Mouse (Mus musculus) liver (tissue): ENCODE data around the gene Sema4b.

Source experiments
- DNase-seq: peaks from one replicate; pipeline ENCODE4 v3.0.0-alpha.2; 2020; ENCODE audit warnings: mixed read lengths

Gene Sema4b

DNA sequence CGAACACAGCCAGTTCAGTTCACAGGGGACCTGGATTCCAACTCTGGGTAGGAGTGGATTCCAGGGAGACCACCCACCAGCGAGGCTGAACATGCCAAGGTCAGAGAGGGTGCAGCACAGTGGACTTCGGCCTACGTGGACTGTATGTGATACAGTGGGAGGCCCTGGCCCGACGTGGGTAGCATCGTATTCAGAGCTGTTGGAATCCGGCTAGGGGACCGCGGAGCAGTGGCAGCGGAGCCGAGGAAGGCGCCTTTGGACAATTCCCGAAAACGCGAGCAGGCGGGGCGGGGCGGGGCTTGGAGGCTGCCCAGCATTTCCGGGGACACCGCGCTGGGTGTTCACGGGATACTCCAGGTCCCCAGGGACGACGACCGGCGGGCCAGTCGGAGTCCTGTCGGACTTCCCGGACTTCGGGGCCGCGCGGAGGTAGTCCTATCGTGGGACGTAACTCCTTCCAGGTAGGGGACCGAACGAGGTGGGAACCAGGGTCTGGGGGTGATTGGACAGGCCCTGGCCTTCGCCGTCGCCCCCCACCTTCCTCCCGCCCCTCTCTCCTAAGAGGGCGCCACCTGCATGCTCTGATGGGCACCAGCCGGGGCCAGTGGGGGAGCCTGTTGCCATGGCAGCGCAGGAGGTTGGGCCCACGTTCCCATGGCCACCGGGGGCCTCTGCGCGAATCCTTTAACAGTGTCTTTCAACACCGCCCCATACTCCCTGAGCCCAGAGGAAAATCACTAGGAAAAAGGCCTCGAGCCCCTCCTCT is at the start of gene Sema4b:
Gene Sema4b, plus strand, starts transcription at position 311 of the 766 bp plus-strand sequence.
- peak; percentile 90 for DNase-seq

DNA sequence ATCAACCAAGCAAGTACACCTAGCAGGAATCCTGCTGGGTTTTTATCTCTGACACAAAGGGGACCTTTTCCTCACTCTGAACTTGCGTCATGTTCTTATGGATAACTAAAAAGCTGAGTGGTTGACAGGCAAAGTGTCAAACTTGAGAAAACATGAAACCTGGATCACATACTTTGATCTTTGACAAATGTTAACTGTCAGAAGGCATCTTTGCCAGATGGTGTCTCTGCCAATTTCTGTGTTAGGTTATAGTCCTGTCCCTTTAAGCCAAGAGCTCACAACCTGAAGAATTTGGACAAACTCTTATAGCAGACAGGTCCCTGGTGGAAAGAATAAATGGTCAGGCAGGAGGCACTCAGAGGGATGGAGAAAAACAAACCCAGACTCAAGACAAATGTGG is 48.3 kb upstream of the Sema4b start:
- no peak for DNase-seq

DNA sequence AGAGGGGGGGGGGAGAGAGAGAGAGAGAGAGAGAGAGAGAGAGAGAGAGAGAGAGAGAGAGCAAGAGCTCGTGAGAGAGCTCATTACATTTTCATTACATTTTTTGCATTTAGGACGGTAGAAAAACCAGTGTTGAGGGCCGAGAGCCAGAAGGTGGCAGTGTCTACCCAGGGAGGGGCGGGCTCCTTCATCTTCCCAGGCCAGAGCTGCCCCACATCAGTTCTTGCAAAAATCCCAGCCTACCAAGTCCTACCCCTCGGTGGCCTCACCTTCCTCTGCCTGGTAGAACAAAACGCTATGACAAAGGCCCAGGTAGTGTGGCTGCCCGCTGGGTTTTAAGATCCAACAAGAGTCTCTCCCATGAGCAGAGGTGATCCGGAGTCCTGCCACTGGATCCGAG is 45.8 kb upstream of the Sema4b start:
- peak; percentile 80 for DNase-seq

DNA sequence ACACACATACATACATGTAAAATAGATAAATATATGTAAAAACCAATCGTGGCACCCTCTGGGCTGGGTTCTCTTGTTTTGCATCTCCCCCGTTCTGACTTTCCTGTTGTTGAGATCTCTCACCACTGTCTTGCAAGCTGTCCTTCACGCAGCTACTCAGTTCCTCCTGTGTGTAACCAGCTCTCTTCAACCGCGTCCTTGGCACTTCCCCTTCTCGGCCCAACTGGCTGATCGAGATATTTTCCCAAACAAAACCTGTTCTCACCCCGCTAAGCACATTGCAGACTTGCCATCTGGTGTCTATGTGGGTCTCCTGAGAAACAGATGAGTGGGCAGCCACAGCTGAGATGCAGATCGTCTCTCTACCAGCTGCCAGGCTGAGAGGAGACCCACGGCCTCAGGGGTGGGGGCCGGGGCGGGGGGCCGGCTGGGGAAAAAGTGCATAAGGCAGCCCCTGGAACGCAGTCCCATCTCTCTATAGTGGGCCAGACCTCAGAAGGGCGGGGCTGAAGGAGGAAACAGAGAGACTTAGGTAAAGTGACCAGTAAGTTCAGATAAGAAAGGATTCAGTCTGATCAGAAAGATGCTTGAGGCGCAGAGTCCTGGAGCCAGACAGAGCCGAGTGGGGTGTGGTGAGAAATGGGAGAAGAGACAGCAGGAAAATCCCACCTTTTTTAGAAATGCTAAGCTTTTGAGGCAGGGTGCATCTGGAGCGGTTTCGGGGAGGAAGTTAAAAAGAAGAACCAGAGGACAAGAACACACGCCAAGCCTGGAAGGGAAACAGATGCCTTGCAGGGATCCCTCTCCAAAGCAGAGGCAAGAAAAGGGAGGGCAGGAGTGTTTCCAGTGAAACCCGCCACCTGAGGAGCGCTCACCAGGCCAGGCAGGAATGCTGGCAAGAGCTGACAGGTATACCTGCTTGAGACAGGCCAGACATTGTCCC is 43.0 kb upstream of the Sema4b start:
- DNase-seq: peak; percentile 50

DNA sequence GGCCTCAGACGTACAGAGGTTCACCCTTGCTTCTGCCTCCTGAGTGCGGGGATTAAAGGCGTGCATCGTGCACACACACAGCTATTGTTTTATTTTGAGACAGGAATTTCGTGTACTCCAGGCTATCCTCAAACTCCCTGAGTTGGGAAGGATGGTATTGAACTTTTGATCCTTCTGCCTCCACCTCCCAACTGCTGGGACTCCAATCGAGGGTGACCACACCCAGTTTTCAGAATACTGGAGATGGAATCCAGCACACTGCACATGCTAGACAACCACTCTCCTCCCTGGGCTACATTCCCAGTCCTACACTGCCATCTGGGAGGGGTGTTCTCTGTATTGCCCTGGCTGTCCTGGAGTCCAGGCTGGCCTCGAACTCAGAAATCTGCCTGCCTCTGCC is 41.9 kb upstream of the Sema4b start:
- DNase-seq: peak; percentile 42

DNA sequence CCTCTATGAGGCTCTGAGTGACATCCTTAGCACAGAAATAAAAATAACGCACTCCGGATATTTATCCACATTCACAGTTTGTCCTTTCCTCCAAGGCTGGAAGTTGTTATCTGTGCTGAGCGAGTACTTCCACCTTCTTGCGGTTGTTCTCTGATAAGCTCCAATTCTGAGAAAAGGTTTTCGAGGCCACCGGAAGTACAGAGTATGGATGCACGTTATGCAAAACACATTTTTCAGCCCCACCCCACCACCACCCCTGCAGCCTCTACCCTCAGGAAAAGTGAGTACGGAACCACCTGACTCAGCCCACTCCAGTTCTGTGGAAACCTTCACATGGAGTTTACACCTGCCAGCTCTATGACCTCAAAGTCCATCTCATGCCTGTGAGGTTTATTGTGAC is 40.6 kb upstream of the Sema4b start:
- peak; percentile 85 for DNase-seq

DNA sequence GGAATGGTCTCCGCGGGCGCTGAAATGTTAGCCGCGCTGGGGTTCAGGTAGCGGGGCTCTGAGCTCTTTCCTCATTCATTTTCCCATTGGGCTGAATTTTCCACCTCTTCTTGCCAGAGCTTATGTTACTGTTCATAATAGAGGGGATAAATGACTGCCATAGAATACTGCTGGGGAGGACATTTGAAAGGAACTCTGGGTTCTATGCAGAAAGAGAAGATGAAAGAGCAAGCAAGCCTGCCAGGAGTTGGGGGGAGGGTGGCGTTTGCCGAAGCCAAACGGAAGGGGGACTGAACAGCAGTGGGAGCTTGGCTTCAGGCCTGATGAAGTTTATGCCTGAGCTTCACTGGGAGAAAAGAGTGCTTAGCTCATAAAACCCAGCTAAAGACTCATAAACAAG is 37.3 kb upstream of the Sema4b start:
- DNase-seq: no peak

DNA sequence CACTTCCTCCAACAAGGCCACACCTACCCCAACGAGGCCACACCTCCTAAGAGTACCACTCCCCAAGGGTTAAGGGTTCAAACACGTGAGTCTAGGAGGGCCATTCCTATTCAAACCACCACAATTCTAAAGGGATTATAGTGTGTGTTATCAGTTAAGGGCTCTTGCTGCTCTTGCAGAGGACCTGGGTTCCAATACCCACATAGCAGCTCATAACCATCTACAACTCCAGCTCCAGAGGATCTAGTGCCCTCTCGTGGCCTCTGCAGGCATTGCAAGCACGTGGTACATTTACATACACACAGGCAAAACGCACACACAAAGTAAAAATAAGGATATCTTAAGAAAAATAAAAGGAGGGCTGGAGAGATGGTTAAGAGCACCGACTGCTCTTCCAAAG is 34.5 kb upstream of the Sema4b start:
- peak; percentile 75 for DNase-seq

DNA sequence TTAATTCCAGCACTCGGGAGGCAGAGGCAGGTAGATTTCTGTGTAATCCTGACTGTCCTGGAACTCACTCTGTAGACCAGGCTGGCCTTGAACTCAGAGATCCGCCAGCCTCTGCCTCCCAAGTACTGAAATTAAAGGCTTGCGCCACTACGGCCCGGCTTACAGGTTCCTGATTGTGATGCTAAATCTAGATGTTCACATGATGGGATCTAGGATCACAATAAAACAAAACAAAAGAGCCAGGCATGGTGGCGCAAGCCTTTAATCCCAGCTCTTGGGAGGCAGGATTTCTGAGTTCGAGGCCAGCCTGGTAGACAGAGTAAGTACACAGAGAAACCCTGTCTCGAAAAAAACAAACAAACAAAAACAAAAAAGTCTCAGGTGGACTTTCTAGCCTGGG is 33.9 kb upstream of the Sema4b start:
- DNase-seq: no peak

DNA sequence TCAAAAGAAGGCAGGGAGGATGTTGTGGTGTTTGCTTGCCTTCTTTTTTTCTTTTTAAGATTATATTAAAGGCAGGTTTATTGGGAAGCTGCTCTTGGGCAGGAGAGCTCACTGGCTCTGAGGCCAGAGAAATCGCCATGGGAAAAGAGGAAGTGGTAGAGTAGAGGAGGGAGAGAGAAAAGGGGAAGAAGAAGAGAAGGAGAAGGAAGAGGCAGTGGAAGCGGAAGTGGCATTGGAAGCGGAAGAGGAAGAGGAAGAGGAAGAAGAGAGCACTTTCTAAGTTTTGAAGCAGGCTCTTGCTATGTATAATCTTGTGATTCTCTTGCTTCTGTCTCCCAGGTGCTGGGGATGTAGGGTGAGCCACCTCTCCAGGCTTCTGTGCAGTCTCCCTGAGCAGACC is 32.0 kb upstream of the Sema4b start:
- DNase-seq: no peak

DNA sequence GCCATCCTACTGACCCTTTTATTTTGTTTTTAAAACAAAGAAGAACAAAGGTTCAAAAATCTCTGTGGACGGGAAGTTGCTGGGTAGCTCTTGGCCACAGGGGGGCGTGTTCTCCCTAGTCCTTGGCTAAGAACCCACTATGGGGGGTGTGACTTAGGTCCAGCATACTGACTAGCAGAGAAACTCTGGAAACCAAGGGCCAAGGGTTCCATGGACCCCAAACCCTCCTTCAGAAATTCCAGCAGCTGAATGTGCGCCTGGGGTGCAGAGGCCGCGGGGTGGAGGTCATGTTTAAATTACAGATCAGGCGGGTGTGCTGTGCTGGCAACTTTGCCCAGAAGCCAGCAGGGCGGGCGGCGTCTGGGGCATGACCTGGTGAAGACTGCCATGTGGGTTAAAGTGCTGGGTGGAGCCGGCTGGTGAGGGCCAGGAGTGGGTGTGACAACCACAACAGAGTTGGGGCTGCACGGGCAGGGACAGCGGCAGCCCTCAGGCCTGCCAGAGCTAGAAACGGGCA is 29.9 kb upstream of the Sema4b start:
- peak; percentile 85 for DNase-seq

DNA sequence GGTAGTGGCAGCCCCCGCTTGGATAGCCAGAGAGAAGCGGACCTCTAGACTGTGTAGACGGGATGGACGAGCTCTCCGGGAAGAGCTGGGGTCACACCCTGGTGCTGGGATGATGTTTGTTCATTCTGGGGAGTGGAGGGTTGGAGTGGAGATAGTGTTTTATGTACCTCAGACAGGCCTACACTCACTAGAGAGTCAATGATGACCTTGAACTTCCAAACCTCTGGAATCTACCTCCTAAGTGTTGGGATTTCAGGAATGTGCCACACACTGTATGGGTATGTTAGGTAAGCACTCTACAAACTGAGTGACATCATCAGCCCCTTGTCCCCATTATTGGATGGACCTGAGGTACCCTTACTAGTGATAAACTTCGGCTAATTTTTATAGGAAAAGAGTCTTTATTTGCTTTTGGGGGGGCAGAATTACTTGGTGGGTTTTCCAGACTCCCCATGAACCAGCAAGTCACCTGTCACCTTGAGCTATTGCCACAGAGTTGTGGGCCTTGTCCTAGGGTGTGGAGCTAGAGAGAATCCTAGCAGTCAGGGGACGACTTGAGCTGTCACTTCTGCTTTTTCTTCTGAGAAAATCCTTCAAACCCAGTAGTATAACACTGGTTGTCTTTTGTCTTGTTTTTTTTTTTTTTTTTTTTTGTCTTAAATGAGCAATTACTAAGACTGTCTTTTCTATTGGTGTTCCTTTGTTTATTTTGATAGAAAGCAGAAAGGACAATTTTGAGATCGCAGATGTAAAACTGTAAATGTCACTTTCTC is 28.0 kb upstream of the Sema4b start:
- no peak for DNase-seq

DNA sequence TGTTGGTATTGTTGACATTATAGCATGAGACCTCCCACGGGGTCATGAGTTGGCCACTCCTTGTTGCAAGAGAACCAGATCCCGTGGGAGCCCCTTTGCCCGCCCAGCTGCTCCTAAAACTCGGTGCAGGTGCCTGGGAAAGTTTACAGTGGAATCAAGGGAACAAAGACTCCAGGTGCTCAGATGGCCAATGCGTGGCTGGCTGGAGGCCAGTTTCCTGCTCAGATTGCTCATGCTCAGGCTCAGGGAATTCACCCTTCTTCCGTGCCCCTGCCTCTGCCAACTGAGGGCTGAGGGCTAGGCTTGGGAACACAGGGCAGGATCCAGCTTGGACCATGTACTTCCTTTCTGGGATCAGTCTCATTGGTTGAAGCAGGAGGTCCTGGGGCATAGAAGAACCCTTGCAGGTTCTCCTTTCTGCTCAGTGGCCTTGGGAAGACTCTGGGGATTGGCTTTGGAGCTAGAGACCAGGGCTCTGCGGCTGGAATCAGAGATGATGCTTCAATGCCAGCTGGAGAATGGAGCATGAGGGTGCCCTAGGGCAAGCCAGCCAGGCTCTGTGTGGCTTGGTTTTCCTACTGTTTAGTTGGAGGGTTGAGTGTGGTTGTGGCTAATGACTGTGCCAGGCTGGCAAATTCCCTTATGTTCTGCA is 26.2 kb upstream of the Sema4b start:
- no peak for DNase-seq

DNA sequence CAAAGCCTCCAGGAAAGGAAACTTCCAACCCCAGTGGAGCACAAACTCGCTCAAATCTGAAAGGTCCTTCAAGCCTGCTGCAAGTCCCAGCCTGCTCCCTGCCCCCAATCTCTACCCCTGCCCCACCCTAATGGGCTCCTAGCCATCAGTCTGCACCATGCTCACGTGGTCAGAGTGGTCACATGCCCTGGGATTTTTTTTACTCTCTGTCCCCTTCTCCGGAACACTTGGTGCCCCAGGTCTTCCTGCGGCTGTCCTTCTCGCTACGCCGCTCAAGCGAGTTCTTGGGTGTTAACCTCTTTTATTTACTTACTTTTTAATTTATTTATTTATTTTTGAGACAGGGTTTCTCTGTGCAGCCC is 25.7 kb upstream of the Sema4b start:
- no peak for DNase-seq

DNA sequence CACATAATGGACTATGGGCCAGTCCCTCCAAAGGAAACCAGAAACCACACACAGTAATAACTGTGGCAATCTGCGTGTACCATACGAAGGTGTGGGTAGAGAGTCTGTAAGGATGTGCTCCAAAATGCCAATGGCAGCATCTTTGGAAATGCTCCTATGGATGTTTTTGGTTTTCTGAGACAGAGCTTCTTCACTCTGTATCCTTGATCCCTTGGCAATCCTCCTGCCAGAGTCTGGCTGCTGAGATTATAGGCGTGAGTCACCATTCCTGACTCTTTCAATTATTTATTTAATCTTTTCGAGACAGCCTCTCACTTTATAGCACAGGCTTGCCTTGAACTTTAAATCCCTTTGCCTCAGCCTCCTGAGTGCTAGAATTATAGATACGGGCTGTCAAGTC is 21.2 kb upstream of the Sema4b start:
- DNase-seq: no peak

DNA sequence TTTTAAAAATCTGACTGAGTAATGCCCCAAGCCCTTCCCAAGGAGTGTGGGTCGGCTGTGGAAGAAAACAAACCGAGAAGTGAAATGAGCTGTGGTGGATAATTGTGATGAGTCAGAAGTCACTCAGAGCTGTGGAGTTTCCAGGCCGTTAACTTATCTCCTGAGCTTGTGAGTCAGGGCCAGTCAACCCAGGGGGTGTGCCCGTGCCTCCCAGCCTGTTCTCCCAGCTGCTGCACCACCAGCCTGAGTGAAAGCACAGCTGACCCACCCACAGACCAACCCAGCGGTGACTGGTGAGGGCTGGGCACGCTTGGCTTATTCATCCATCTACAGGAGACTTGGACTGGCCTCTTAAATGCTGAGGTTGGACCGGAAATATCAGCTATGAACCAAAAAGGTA is 19.9 kb upstream of the Sema4b start:
- peak; percentile 92 for DNase-seq

DNA sequence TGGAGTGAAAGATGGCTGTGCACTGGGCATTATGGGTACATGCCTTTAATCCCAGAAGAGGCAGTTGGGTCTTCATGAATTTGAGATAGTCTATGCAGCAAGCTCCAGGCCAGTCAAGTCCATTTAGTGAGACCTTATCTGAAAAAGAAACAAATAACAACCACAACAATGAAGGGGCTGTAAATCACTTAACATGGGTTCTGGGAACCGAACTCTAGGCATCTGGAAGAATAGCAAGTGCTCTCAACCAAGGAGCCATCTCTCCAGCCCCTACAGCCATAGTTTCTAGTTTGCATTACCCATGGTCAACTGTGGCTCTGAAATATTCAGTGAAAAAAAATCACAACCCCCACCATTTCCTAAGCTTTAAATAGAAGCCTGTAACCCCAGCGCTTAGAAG is 16.8 kb upstream of the Sema4b start:
- no peak for DNase-seq

DNA sequence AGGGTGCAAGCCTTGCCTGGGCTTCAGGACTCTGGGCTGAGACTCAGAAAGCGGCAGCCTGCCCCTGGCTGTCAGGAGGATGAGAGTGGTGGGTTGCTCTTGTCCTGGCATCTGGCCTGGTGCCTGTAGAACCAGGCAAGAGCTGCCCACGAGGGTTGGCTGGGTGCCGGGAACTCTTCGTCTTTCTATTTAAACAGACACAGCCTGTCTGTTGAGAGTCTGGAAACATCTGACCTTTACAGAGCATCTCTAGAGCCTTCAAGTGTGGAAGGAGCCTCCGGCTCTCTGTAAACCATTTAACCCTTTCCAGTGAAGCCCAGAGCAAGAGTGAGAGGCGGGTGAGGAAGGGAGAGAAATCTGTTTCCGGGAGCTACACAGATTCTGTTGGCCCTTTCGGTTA is 15.3 kb upstream of the Sema4b start:
- no peak for DNase-seq

DNA sequence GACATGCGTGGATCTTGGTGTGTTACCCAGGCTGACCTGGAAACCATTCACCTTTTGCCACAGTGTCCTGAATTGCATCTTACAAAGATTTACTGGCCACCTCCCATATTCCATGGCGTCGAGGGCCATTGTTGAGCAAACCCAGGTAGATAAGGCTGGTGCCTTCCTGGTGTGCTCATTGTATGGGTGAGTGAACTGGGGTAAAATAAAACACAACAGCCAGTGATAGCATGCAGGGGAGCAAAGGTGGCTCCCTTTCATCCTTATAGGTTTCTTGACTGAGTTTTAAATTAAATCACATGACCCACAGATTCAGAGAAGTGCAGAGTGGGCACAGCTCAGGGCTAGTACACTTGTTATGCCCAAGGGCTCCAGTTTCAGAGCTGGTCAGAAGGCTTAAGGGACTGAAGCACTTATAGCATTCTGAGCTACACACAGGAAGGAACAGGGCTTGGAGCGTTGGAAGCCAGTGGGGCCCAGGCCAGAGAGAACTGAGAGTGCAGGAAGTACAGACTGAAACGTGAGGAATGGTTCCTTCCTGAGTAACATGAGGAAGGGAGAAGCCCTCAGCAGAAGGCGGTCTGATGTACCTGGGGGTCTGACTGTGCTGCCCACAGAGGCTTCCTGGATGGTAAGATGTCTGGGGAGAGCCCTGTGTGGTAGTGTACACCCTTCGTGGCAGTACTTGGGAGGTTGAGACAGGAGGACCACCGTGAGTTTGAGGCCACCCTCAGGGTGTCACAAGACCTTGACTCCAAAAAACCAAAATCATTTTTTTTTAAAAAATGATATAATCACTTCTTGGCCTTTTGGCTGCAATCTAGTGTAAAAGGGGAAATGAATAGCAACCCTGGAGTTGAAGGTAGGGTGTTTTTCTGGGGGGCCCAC is 14.3 kb upstream of the Sema4b start:
- DNase-seq: no peak

DNA sequence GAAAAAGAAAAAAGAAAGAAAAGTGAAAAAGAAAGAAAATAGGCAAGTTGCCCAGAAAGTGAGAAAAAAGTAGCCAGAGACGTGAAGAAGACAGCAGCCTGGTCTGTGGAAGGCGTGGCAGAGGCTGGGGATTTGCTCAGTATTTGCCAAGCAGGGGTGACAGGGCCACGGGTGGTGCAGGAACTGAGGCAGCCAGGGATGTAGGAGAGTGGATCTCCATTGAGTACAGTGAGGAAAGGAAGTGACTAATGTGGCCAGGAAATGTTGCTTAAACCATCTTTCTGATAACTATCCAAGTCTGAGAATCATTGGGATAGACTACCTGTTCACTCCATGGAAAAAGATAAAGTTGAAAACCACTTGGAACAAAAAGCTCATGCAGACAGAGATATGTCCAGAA is 10.5 kb upstream of the Sema4b start:
- no peak for DNase-seq

DNA sequence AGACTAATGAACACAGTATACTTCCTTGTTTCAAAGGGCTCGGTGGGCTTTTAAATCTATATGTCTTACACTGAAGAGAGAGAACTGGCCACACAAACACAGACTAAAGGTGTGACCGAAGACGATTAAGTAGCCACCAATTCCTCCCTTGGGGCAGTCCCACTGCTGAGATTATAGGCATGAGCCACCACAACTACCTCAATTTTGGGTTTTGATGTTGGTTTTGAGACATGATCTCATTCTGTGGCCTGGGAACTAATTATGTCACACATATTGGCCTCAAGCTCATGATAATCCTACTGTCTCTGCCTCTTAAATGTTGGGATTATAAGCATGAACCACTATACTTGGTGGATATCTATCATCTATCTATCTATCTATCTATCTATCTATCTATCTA is 9.2 kb upstream of the Sema4b start:
- DNase-seq: no peak
